Mouse (Mus musculus): ENCODE results near the gene Msh2. TPM values are rescaled to one million over a fixed set of nuclear protein-coding genes. Genes with fewer than 3 reads are reported as not detected.

Gene Msh2
- polyA plus RNA-seq, 1 experiment from 2014 or later: 56.0 TPM

- DNase-seq (no peak), ATAC-seq (ENCODE audit: insufficient read depth) (no peak)
- H3K4me3 ChIP-seq (ENCODE audit: low read depth, low read length): no peak overlapping the region
- 89% methylated on average over 7 of the region's 7 CpGs for WGBS
- no peaks in the 10 kb centered on the region for H3K4me1 ChIP-seq (ENCODE audit: insufficient read depth)
- H3K27me3 ChIP-seq (ENCODE audit: insufficient read depth, low read length): no peaks in the 10 kb centered on the region
- no peak overlapping the region for H3K9ac ChIP-seq
- no peaks in the 10 kb centered on the region for H3K9me3 ChIP-seq (ENCODE audit: low read depth, low read length)
- no peak for TF ChIP-seq CTCF (IDR thresholded peaks at IDR 0.05; ENCODE audit: low read depth)
- H3K36me3 ChIP-seq (ENCODE audit: insufficient read depth): peaks cover 51% of the 10 kb centered on the region
- H3K27ac ChIP-seq (ENCODE audit: low read depth): no peak overlapping the region
- H3K4me2 ChIP-seq: no peak overlapping the region
These were observed 52.6 kb downstream of the Msh2 start for GRCm38 (mm10) chr17:87724727-87725126.

GRCm38 (mm10) chr17:87726489-87727356 lies 54.6 kb downstream of the Msh2 start:
- no peak overlapping the region for H3K27ac ChIP-seq (ENCODE audit: low read depth)
- H3K9me3 ChIP-seq (ENCODE audit: low read depth, low read length): no peaks in the 10 kb centered on the region
- TF ChIP-seq CTCF (IDR thresholded peaks at IDR 0.05; ENCODE audit: low read depth): no peak
- WGBS: 89% methylated on average over 12 of the region's 12 CpGs
- H3K9ac ChIP-seq: no peak overlapping the region
- no peaks in the 10 kb centered on the region for H3K4me1 ChIP-seq (ENCODE audit: insufficient read depth)
- H3K4me3 ChIP-seq (ENCODE audit: low read depth, low read length): no peak overlapping the region
- peaks cover 38% of the 10 kb centered on the region for H3K36me3 ChIP-seq (ENCODE audit: insufficient read depth)
- H3K4me2 ChIP-seq: no peak overlapping the region
- no peaks in the 10 kb centered on the region for H3K27me3 ChIP-seq (ENCODE audit: insufficient read depth, low read length)
- ATAC-seq (ENCODE audit: insufficient read depth): no peak
- DNase-seq: no peak

GRCm38 (mm10) chr17:87731962-87732361 lies 59.8 kb downstream of the Msh2 start:
- 70% methylated on average over 4 of the region's 4 CpGs for WGBS
- no peaks in the 10 kb centered on the region for H3K36me3 ChIP-seq (ENCODE audit: insufficient read depth)
- no peak overlapping the region for H3K4me3 ChIP-seq (ENCODE audit: low read depth, low read length)
- no peak for DNase-seq
- no peak for ATAC-seq (ENCODE audit: insufficient read depth)
- H3K27me3 ChIP-seq (ENCODE audit: insufficient read depth, low read length): no peaks in the 10 kb centered on the region
- H3K4me1 ChIP-seq (ENCODE audit: insufficient read depth): no peaks in the 10 kb centered on the region
- no peak overlapping the region for H3K4me2 ChIP-seq
- TF ChIP-seq CTCF (IDR thresholded peaks at IDR 0.05; ENCODE audit: low read depth): no peak
- H3K9ac ChIP-seq: no peak overlapping the region
- no peak overlapping the region for H3K27ac ChIP-seq (ENCODE audit: low read depth)
- H3K9me3 ChIP-seq (ENCODE audit: low read depth, low read length): no peaks in the 10 kb centered on the region

- no peak for TF ChIP-seq CTCF (IDR thresholded peaks at IDR 0.05; ENCODE audit: low read depth)
- H3K27ac ChIP-seq (ENCODE audit: low read depth): no peak overlapping the region
- DNase-seq: no peak
- no peaks in the 10 kb centered on the region for H3K9me3 ChIP-seq (ENCODE audit: low read depth, low read length)
- H3K9ac ChIP-seq: no peak overlapping the region
- no peaks in the 10 kb centered on the region for H3K4me1 ChIP-seq (ENCODE audit: insufficient read depth)
- H3K36me3 ChIP-seq (ENCODE audit: insufficient read depth): no peaks in the 10 kb centered on the region
- no peak for ATAC-seq (ENCODE audit: insufficient read depth)
- no peak overlapping the region for H3K4me3 ChIP-seq (ENCODE audit: low read depth, low read length)
- H3K4me2 ChIP-seq: no peak overlapping the region
- H3K27me3 ChIP-seq (ENCODE audit: insufficient read depth, low read length): no peaks in the 10 kb centered on the region
- WGBS: 88% methylated on average over 8 of the region's 8 CpGs
These were observed 62.3 kb downstream of the Msh2 start for GRCm38 (mm10) chr17:87734471-87734870.

GRCm38 (mm10) chr17:87737144-87737543 lies 65.0 kb downstream of the Msh2 start:
- TF ChIP-seq CTCF (IDR thresholded peaks at IDR 0.05; ENCODE audit: low read depth): no peak
- no peaks in the 10 kb centered on the region for H3K9me3 ChIP-seq (ENCODE audit: low read depth, low read length)
- no peaks in the 10 kb centered on the region for H3K27me3 ChIP-seq (ENCODE audit: insufficient read depth, low read length)
- WGBS: 64% methylated on average over 3 of the region's 3 CpGs
- DNase-seq (peak; percentile 53), ATAC-seq (ENCODE audit: insufficient read depth) (peak; percentile 75; the same call in 1 of the 2 replicates)
- H3K27ac ChIP-seq (ENCODE audit: low read depth): no peak overlapping the region
- H3K4me1 ChIP-seq (ENCODE audit: insufficient read depth): no peaks in the 10 kb centered on the region
- H3K4me2 ChIP-seq: no peak overlapping the region
- no peak overlapping the region for H3K9ac ChIP-seq
- no peak overlapping the region for H3K4me3 ChIP-seq (ENCODE audit: low read depth, low read length)
- H3K36me3 ChIP-seq (ENCODE audit: insufficient read depth): no peaks in the 10 kb centered on the region

GRCm38 (mm10) chr17:87739835-87740234 lies 67.7 kb downstream of the Msh2 start:
- 0 out of 2 replicates have a peak, but pooled peaks have one; percentile 13 for TF ChIP-seq CTCF (IDR thresholded peaks at IDR 0.05; ENCODE audit: low read depth)
- 36% methylated on average over 1 of the region's 1 CpGs for WGBS
- no peak for ATAC-seq (ENCODE audit: insufficient read depth)

More at GRCm38 (mm10) chr17:87739835-87740234, 67.7 kb downstream of the Msh2 start:
- Histone ChIP-seq H3K4me2 (no peak overlapping the region), H3K9me3 (ENCODE audit: low read depth, low read length) (no peaks in the 10 kb centered on the region), H3K27me3 (ENCODE audit: insufficient read depth, low read length) (peaks cover 10% of the 10 kb centered on the region; the same call in 1 of the 2 replicates), H3K4me3 (ENCODE audit: low read depth, low read length) (no peak overlapping the region), H3K9ac (no peak overlapping the region), H3K36me3 (ENCODE audit: insufficient read depth) (no peaks in the 10 kb centered on the region), H3K4me1 (ENCODE audit: insufficient read depth) (no peaks in the 10 kb centered on the region), H3K27ac (ENCODE audit: low read depth) (no peak overlapping the region)
- no peak for DNase-seq
